Mouse (Mus musculus): Measurements from ENCODE around the gene Pmel. TPM values are rescaled to one million over a fixed set of nuclear protein-coding genes. Genes with fewer than 3 reads are reported as not detected.

Gene Pmel
- polyA plus RNA-seq, 1 experiment = 1.4 TPM

DNA sequence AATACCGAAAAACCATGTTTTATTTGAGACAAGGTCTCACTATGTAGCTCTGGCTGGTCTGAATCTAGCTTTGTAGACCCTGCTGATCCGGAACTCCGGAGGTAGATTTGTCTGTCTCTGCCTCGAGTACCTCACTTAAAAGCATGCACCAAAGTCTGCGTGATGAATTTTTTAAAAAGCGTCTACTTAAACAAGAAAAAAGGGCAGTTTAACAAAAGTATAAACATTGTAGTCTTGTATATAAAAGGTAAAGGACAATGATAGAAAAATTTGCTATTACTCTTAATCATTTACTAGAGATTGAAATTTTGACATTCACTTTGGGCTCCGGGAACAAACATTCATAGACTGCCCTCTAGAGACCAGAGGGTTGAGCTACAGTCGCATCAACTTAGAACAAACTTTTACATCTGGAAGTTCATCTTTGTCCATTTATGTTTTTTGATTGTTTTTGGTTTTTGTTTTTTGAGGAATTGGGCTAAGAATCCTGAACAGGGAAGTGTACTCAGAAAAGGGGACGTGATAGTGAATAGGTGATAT, 29.5 kb upstream of the Pmel start:
- Histone ChIP-seq H3K4me3 (ENCODE audit: low read depth, low read length) (peak overlapping the region; percentile 69), H3K4me1 (ENCODE audit: control insufficient read depth, insufficient read depth, insufficient read length, low read length) (peaks cover 3% of the 10 kb centered on the region; the same call in 1 of the 2 replicates), H3K36me3 (ENCODE audit: control insufficient read depth, insufficient read depth, low read length) (peaks cover 5% of the 10 kb centered on the region; the same call in 1 of the 2 replicates), H3K27ac (ENCODE audit: insufficient read depth, low read depth, low read length) (peak overlapping the region; percentile 22; the same call in 1 of the 2 replicates), H3K27me3 (ENCODE audit: control insufficient read depth, insufficient read depth, low read length) (no peaks in the 10 kb centered on the region)
- TF ChIP-seq POLR2A (IDR thresholded peaks at IDR 0.05; ENCODE audit: low read depth, low read length) (no peak), CTCF (IDR thresholded peaks at IDR 0.05; ENCODE audit: extremely low read depth, insufficient read length, insufficient replicate concordance, low read depth, low read length) (no peak)
- under 1% methylated on average over 9 of the region's 9 CpGs for WGBS

DNA sequence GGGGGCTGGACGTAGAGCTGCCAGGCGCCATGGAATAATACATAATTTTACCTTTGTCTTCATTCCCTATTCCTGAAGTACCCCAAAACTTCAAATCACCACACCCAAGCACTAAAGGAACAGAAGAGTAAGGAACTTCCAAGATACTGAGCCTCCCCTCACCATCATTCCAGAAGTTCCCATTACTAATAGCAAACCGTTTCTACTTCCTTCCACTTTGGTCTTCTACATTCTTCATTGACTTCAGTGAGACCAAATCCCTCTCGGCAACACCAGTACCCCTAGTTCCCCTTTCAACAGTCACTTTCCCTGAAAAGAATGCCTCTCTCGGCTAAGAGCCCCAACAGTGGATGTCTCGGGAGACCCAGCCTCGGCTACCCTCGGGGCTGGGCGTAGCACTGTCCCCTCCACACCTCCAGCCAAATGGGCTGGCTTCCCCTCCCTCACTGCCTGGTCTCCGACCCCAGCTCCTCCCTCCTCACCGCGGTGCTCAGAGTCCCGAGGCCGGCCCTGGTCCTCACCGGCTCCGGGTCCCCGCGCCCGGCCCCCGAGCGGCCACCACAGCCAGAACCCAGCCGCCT, 8.5 kb upstream of the Pmel start:
- Histone ChIP-seq H3K36me3 (ENCODE audit: control insufficient read depth, insufficient read depth, low read length) (0 out of 2 replicates have a peak, but pooled peaks cover 1% of the 10 kb centered on the region), H3K4me1 (ENCODE audit: control insufficient read depth, insufficient read depth, insufficient read length, low read length) (peaks cover 7% of the 10 kb centered on the region; the same call in 1 of the 2 replicates), H3K4me3 (ENCODE audit: low read depth, low read length) (peak overlapping the region; percentile 92), H3K27me3 (ENCODE audit: control insufficient read depth, insufficient read depth, low read length) (no peaks in the 10 kb centered on the region), H3K27ac (ENCODE audit: insufficient read depth, low read depth, low read length) (peak overlapping the region; percentile 78)
- no peak for TF ChIP-seq POLR2A (IDR thresholded peaks at IDR 0.05; ENCODE audit: low read depth, low read length)
- 2% methylated on average over 22 of the region's 22 CpGs for WGBS

- TF ChIP-seq CTCF (IDR thresholded peaks at IDR 0.05; ENCODE audit: extremely low read depth, insufficient read length, insufficient replicate concordance, low read depth, low read length) (no peak), POLR2A (IDR thresholded peaks at IDR 0.05; ENCODE audit: low read depth, low read length) (peak; percentile 89)
- Histone ChIP-seq H3K4me1 (ENCODE audit: control insufficient read depth, insufficient read depth, insufficient read length, low read length) (peaks cover 7% of the 10 kb centered on the region; the same call in 1 of the 2 replicates), H3K36me3 (ENCODE audit: control insufficient read depth, insufficient read depth, low read length) (0 out of 2 replicates have a peak, but pooled peaks cover 1% of the 10 kb centered on the region), H3K27me3 (ENCODE audit: control insufficient read depth, insufficient read depth, low read length) (no peaks in the 10 kb centered on the region), H3K4me3 (ENCODE audit: low read depth, low read length) (peak within 1 kb of the TSS; percentile 92), H3K27ac (ENCODE audit: insufficient read depth, low read depth, low read length) (peak within 1 kb of the TSS; percentile 78)
- WGBS = 1% methylated on average over 39 of the region's 40 CpGs
These were observed 7.8 kb upstream of the Pmel start, which contains the start of gene Rab5b for GRCm38 (mm10) chr10:128695992-128696807. TSS of gene Rab5b (minus strand) at chr10:128696264.

DNA sequence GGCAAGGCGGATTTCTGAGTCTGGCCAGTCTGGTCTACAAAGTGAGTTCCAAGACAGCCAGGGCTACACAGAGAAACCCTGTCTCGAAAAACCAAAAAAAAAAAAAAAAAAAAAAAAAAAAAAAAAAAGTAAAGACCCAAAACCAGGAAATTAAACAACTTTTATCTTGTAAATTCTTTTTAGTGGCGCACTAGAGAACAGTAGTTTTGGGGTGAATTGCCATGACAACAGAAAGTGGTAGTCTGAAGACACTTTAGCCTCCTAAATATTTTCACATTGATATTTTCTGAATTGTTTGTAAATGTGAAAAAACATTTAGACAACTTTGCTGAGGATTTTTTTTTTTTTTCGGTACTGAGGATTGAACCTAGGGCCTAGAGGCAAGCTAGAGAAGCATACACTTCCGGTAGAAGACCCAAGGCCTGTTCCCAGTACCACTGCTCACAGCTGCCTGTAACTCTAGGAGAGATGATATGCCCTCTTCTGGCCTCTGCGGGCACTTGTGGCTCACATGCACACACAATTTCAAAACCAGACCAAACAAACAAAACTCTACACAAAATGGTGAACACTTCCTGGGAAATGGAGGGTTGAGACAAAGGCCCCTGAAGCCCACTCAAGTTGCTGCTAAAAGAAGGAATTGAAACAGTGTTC, 6.8 kb upstream of the Pmel start:
- H3K4me3 ChIP-seq (ENCODE audit: low read depth, low read length) = no peak overlapping the region
- WGBS = 86% methylated on average over 6 of the region's 6 CpGs
- no peak overlapping the region for H3K27ac ChIP-seq (ENCODE audit: insufficient read depth, low read depth, low read length)

GRCm38 (mm10) chr10:128699006-128699405, 5.0 kb upstream of the Pmel start:
- 32% methylated on average over 5 of the region's 5 CpGs for WGBS
- no peak for TF ChIP-seq CTCF (IDR thresholded peaks at IDR 0.05; ENCODE audit: extremely low read depth, insufficient read length, insufficient replicate concordance, low read depth, low read length)

More for the DNA sequence above, 6.8 kb upstream of the Pmel start:
- no peaks in the 10 kb centered on the region for H3K27me3 ChIP-seq (ENCODE audit: control insufficient read depth, insufficient read depth, low read length)
- TF ChIP-seq POLR2A (IDR thresholded peaks at IDR 0.05; ENCODE audit: low read depth, low read length) (no peak), CTCF (IDR thresholded peaks at IDR 0.05; ENCODE audit: extremely low read depth, insufficient read length, insufficient replicate concordance, low read depth, low read length) (no peak)
- peaks cover 7% of the 10 kb centered on the region; the same call in 1 of the 2 replicates for H3K4me1 ChIP-seq (ENCODE audit: control insufficient read depth, insufficient read depth, insufficient read length, low read length)
- 0 out of 2 replicates have a peak, but pooled peaks cover 1% of the 10 kb centered on the region for H3K36me3 ChIP-seq (ENCODE audit: control insufficient read depth, insufficient read depth, low read length)

DNA sequence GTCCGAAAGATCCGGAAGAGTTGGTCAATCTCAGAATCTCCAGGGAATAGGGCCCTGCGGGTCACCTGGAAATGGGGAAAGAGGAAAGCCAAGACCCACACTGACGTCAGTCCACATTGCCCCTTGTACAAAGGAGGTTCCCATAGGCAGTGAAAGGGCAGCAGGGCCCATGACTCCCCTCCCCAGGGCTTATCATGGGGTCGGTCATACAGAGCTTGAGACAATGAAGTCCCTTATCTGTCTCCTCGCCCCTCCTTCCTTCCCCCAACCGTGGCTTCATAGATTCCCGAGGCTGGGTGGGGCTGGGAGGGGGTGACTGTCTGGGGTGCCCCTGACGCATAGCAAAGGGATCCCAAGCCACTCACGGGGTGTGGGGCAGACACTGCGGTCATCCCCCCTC, 4.4 kb upstream of the Pmel start:
- TF ChIP-seq POLR2A (IDR thresholded peaks at IDR 0.05; ENCODE audit: low read depth, low read length) = no peak
- no peak for TF ChIP-seq CTCF (IDR thresholded peaks at IDR 0.05; ENCODE audit: extremely low read depth, insufficient read length, insufficient replicate concordance, low read depth, low read length)
- Histone ChIP-seq H3K4me1 (ENCODE audit: control insufficient read depth, insufficient read depth, insufficient read length, low read length) (peaks cover 7% of the 10 kb centered on the region; the same call in 1 of the 2 replicates), H3K36me3 (ENCODE audit: control insufficient read depth, insufficient read depth, low read length) (0 out of 2 replicates have a peak, but pooled peaks cover 1% of the 10 kb centered on the region), H3K27ac (ENCODE audit: insufficient read depth, low read depth, low read length) (no peak overlapping the region; the same call in 1 of the 2 replicates), H3K27me3 (ENCODE audit: control insufficient read depth, insufficient read depth, low read length) (no peaks in the 10 kb centered on the region), H3K4me3 (ENCODE audit: low read depth, low read length) (no peak overlapping the region)
- 49% methylated on average over 11 of the region's 11 CpGs for WGBS

More at GRCm38 (mm10) chr10:128699006-128699405, 5.0 kb upstream of the Pmel start:
- Histone ChIP-seq H3K4me1 (ENCODE audit: control insufficient read depth, insufficient read depth, insufficient read length, low read length) (peaks cover 7% of the 10 kb centered on the region; the same call in 1 of the 2 replicates), H3K27me3 (ENCODE audit: control insufficient read depth, insufficient read depth, low read length) (no peaks in the 10 kb centered on the region), H3K27ac (ENCODE audit: insufficient read depth, low read depth, low read length) (peak overlapping the region; percentile 56), H3K4me3 (ENCODE audit: low read depth, low read length) (no peak overlapping the region), H3K36me3 (ENCODE audit: control insufficient read depth, insufficient read depth, low read length) (0 out of 2 replicates have a peak, but pooled peaks cover 1% of the 10 kb centered on the region)
